Mouse (Mus musculus) limb, embryonic 14.5 days (tissue): ENCODE results near the gene Spag6. TPM values are rescaled to one million over a fixed set of nuclear protein-coding genes. Genes with fewer than 3 reads are reported as not detected.
A peak's percentile ranks its signal among the peaks of the same experiment; 100 is the strongest.

Experiments
- ATAC-seq: fragments of 200-750 bp; cut with Nextera tagmentation; 2 replicates; pipeline ENCODE4 v1.8.0; 2017; ENCODE audit warnings: low read depth, moderate number of reproducible peaks, moderate TSS enrichment; ENCODE audit not compliant: low FRiP score
- DNase-seq: peaks from one replicate; pipeline ENCODE4 v3.0.0-alpha.2; 2015; ENCODE audit warnings: low spot score
- H3K27ac ChIP-seq: fragments of 300-500 bp; sonication (generic); replicated peaks from 2 replicates; pipeline ENCODE4 v1.5.1; 2014; ENCODE audit warnings: low read depth, mild to moderate bottlenecking, low read length, moderate library complexity, mixed read lengths
- H3K27me3 ChIP-seq: fragments of 300-500 bp; sonication (generic); 2 replicates; pipeline ENCODE4 v1.6.1; 2014; ENCODE audit warnings: low read length, mixed read lengths; ENCODE audit not compliant: control insufficient read depth, insufficient read depth
- H3K36me3 ChIP-seq: fragments of 300-500 bp; sonication (generic); 2 replicates; pipeline ENCODE4 v1.6.1; 2014; ENCODE audit warnings: mild to moderate bottlenecking, low read length, moderate library complexity, mixed read lengths; ENCODE audit not compliant: control insufficient read depth, insufficient read depth
- H3K4me1 ChIP-seq: fragments of 300-500 bp; sonication (generic); 2 replicates; pipeline ENCODE4 v1.6.1; 2014; ENCODE audit warnings: antibody characterized with exemption, low read length, mixed read lengths; ENCODE audit not compliant: control insufficient read depth, insufficient read depth
- H3K4me2 ChIP-seq: fragments of 300-500 bp; sonication (generic); replicated peaks from 2 replicates; pipeline ENCODE4 v1.6.1; 2014; ENCODE audit warnings: low read depth, mild to moderate bottlenecking, low read length, moderate library complexity; ENCODE audit not compliant: severe bottlenecking
- H3K4me3 ChIP-seq: fragments of 300-500 bp; sonication (generic); replicated peaks from 2 replicates; pipeline ENCODE4 v1.5.1; 2014; ENCODE audit warnings: low read length
- H3K9ac ChIP-seq: fragments of 300-500 bp; sonication (generic); 2 replicates; pipeline ENCODE4 v1.6.1; 2014; ENCODE audit warnings: mild to moderate bottlenecking, low read depth, low read length, moderate library complexity; ENCODE audit not compliant: severe bottlenecking
- H3K9me3 ChIP-seq: fragments of 300-500 bp; sonication (generic); 2 replicates; pipeline ENCODE4 v1.6.1; 2016; ENCODE audit warnings: low read length; ENCODE audit not compliant: control insufficient read depth
- POLR2A ChIP-seq: fragments of 200-500 bp; IDR thresholded peaks from 2 replicates; pipeline ENCODE4 v1.8.0; 2012; ENCODE audit warnings: inconsistent platforms, mild to moderate bottlenecking, moderate library complexity, borderline replicate concordance; ENCODE audit not compliant: insufficient read depth, insufficient read length; ENCODE audit errors: extremely low read depth
- WGBS: fragments of 180-500 bp; shearing (Covaris S2); extraction: QIAGEN DNeasy Blood & Tissue Kit; methylation state at CpG from one replicate; pipeline ENCODE4 v1.1.7; 2014; 5-methylcytosine and 5-hydroxymethylcytosine counted together
- polyA plus RNA-seq, 2 experiments: library from polyadenylated mRNA; depleted of rRNA in 1 of 2; stranded (reverse) in 1 of 2; unstranded in 1 of 2; fragments of >200 nt; fragmentation: Nextera tagmentation in 1 of 2; extraction: Ambion mirVana in 1 of 2; gene quantifications; 2 replicates each; pipeline versions ENCODE4 v1.2.1 to v1.2.3; 2012 to 2014

Spag6 gene
- polyA plus RNA-seq, 2 experiments, result 0.48 TPM; not detected in 1

- no peak overlapping the region for H3K9ac ChIP-seq
- WGBS, result 2% methylated on average over 4 of the region's 4 CpGs
- ATAC-seq (no peak), DNase-seq (no peak)
- H3K27ac ChIP-seq, result no peak overlapping the region
- TF ChIP-seq POLR2A, result no peak
- H3K9me3 ChIP-seq, result no peaks in the 10 kb centered on the region
- H3K4me2 ChIP-seq, result no peak overlapping the region
- H3K27me3 ChIP-seq, result peaks cover 78% of the 10 kb centered on the region
- H3K4me1 ChIP-seq, result peaks cover 5% of the 10 kb centered on the region; the same call in 1 of the 2 replicates
- H3K4me3 ChIP-seq, result no peak overlapping the region
- no peaks in the 10 kb centered on the region for H3K36me3 ChIP-seq
Observed at GRCm38 (mm10) chr2:18697591-18698244, 3.9 kb downstream of the Spag6 start.

DNA sequence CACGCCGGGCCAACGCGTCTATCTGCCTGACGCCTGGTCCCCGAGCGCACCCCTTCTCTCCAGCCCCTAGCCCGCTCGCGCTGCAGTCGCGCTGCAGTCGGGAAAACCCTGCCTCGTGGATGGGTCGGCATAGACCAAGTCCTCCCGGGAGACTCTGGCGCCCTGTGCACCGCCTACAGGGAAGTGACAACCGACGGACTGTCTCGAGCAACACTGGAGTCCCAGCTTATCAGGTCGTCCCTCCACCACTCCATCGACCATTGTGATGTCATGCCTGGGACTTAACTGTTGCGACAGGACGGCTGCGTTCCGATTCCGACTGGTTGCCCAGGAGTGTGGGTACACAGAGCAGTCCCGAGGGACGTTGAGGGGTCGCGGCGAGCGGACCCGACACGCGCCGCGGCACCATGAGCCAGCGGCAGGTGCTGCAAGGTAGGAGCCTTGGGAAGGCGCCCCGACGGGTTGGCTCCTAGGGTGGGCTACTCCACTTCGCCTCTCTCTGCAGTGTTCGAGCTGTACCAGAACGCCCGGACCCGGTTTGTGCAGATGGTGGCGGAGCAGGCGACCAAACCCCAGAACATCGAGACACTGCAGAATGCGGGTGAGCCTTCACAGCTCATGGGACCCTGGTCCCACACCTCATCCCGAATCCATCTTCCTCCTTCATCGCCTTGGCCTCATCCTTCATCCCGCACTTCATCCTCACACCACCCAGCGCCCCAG is 5.0 kb downstream of the Spag6 start:
- DNase-seq, result no peak
- H3K36me3 ChIP-seq, result no peaks in the 10 kb centered on the region
- H3K4me1 ChIP-seq, result peaks cover 5% of the 10 kb centered on the region; the same call in 1 of the 2 replicates
- no peak for TF ChIP-seq POLR2A
- ATAC-seq, result no peak
- 0 out of 2 replicates have a peak overlapping the region, but pooled peaks have one; percentile 10 for H3K4me3 ChIP-seq
- no peak overlapping the region for H3K9ac ChIP-seq
- no peaks in the 10 kb centered on the region for H3K9me3 ChIP-seq
- H3K27me3 ChIP-seq, result peaks cover 73% of the 10 kb centered on the region
- H3K27ac ChIP-seq, result no peak overlapping the region
- under 1% methylated on average over 43 of the region's 56 CpGs for WGBS
- H3K4me2 ChIP-seq, result no peak overlapping the region

- Histone ChIP-seq H3K4me3 (no peak overlapping the region), H3K4me2 (no peak overlapping the region), H3K9me3 (no peaks in the 10 kb centered on the region), H3K4me1 (peaks cover 5% of the 10 kb centered on the region; the same call in 1 of the 2 replicates), H3K36me3 (no peaks in the 10 kb centered on the region), H3K27ac (no peak overlapping the region), H3K9ac (no peak overlapping the region), H3K27me3 (peaks cover 74% of the 10 kb centered on the region)
- 2% methylated on average over 11 of the region's 11 CpGs for WGBS
- TF ChIP-seq POLR2A, result no peak
- no peak for ATAC-seq
- no peak for DNase-seq
Observed at GRCm38 (mm10) chr2:18699401-18699990, 5.7 kb downstream of the Spag6 start.

DNA sequence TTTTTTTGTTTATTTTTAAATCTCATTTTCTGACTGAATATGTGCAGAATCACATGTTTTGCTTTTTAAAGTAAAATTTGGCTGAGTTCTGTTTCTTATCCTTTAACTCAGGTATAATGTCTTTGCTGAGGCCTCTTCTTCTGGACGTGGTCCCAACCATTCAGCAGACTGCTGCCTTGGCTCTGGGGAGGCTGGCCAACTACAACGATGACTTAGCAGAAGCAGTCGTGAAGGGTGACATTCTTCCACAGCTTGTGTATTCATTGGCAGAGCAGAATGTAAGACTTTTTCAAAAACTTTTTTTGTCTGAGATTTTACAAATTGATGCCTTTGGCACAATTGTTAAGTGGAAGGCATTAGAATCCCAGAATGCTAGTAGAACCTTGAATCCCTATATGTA is 16.5 kb downstream of the Spag6 start:
- no peak overlapping the region for H3K9ac ChIP-seq
- DNase-seq (no peak), ATAC-seq (no peak)
- no peak overlapping the region for H3K4me3 ChIP-seq
- no peaks in the 10 kb centered on the region for H3K9me3 ChIP-seq
- no peaks in the 10 kb centered on the region for H3K27me3 ChIP-seq
- no peak overlapping the region for H3K4me2 ChIP-seq
- no peak for TF ChIP-seq POLR2A
- no peaks in the 10 kb centered on the region for H3K4me1 ChIP-seq
- H3K27ac ChIP-seq, result no peak overlapping the region
- H3K36me3 ChIP-seq, result no peaks in the 10 kb centered on the region
- WGBS, result 64% methylated on average over 3 of the region's 3 CpGs

GRCm38 (mm10) chr2:18713071-18713470 is 19.2 kb downstream of the Spag6 start:
- no peak overlapping the region for H3K4me3 ChIP-seq
- H3K4me1 ChIP-seq, result no peaks in the 10 kb centered on the region
- H3K27me3 ChIP-seq, result no peaks in the 10 kb centered on the region
- TF ChIP-seq POLR2A, result no peak
- H3K9me3 ChIP-seq, result no peaks in the 10 kb centered on the region
- no peak overlapping the region for H3K4me2 ChIP-seq
- no peak for ATAC-seq
- no peak overlapping the region for H3K27ac ChIP-seq
- no peaks in the 10 kb centered on the region for H3K36me3 ChIP-seq
- no peak for DNase-seq
- no peak overlapping the region for H3K9ac ChIP-seq
- whole genome bisulfite sequencing, result 48% methylated on average over 2 of the region's 2 CpGs
